In genomic region chr19:34684857-34685256, GRCm38 (mm10) we compare ENCODE assay signal across 8 mouse cellular contexts. TPM values are rescaled to one million over a fixed set of nuclear protein-coding genes. Genes with fewer than 3 reads are reported as not detected.
DNase-seq lines count a peak whose midpoint lies in the region; ATAC-seq and TF ChIP-seq lines count a peak whose summit lies in the region.

No protein-coding gene starts in this region.

- no peaks in the 10 kb centered on the region for H3K36me3 ChIP-seq in testis, adult 2 months (ENCODE audit: control insufficient read depth, insufficient read depth, low read length)
- H3K36me3 ChIP-seq in kidney, embryonic 15.5 days, result no peaks in the 10 kb centered on the region

- TF ChIP-seq POLR2A in testis, adult 2 months (IDR thresholded peaks at IDR 0.05; ENCODE audit: control insufficient read depth, low read depth, low read length), result no peak

- no peak overlapping the region for H3K4me3 ChIP-seq in testis, adult 2 months (ENCODE audit: control insufficient read depth, low read depth, low read length)
- H3K4me3 ChIP-seq in kidney, embryonic 15.5 days (replicated peaks), result no peak overlapping the region

- no peak overlapping the region for H3K4me2 ChIP-seq in kidney, embryonic 15.5 days

- DNase-seq in cerebellum, postnatal 10 days, result peak; percentile 72 to 77
- no peak for DNase-seq in cerebellum, adult 11-12 months
- DNase-seq in testis, postnatal 14 days (ENCODE audit: low spot score), result no peak
- DNase-seq in embryo, embryonic 9.5 days (ENCODE audit: extremely low spot score), result peak; percentile 15
- DNase-seq in lung, postnatal 10 days, result peak; percentile 60
- peak; percentile 70 for DNase-seq in testis, postnatal 10 days (ENCODE audit: low spot score)

- H3K27ac ChIP-seq in testis, adult 2 months (ENCODE audit: control insufficient read depth, insufficient read depth, low read depth, low read length), result no peak overlapping the region
- H3K27ac ChIP-seq in kidney, embryonic 15.5 days, result no peak overlapping the region

- no peaks in the 10 kb centered on the region for H3K27me3 ChIP-seq in testis, adult 2 months (ENCODE audit: control insufficient read depth, insufficient read depth, low read length)
- H3K27me3 ChIP-seq in kidney, embryonic 15.5 days, result no peaks in the 10 kb centered on the region

- no peaks in the 10 kb centered on the region for H3K4me1 ChIP-seq in testis, adult 2 months (ENCODE audit: control insufficient read depth, insufficient read depth, low read length)
- H3K4me1 ChIP-seq in kidney, embryonic 15.5 days, result no peaks in the 10 kb centered on the region

- ATAC-seq in kidney, embryonic 15.5 days (replicated peaks; ENCODE audit: low FRiP score), result 0 out of 2 replicates have a peak, but pooled peaks have one; percentile 58

- H3K9me3 ChIP-seq in kidney, embryonic 15.5 days (replicated peaks), result no peaks in the 10 kb centered on the region

- peak; percentile 57; the same call in 1 of the 2 replicates for TF ChIP-seq CTCF in testis, adult 2 months (IDR thresholded peaks at IDR 0.05; ENCODE audit: control insufficient read depth, insufficient read depth, insufficient replicate concordance, low read depth, low read length)

- H3K9ac ChIP-seq in kidney, embryonic 15.5 days, result no peak overlapping the region

- 71% methylated on average over 1 of the region's 1 CpGs for WGBS in kidney, embryonic 15.5 days

RNA-seq across cellular contexts. Expression of gene Ifit1, which starts 44.2 kb away (rescaled TPM):
- 0.15 and 0.16 TPM in 2 replicates for polyA plus RNA-seq in testis, adult 2 months (2012; rRNA removed)
- 0.42 and 0.49 TPM in 2 replicates for polyA plus RNA-seq in kidney, embryonic 15.5 days (2015; fragmentation: Nextera tagmentation; extraction: Ambion mirVana)

RNA-seq across cellular contexts. Expression of gene Ifit1bl2, which starts 44.3 kb away (rescaled TPM):
- polyA plus RNA-seq in testis, adult 2 months (2012; rRNA removed), result not detected in 2 replicates
- polyA plus RNA-seq in kidney, embryonic 15.5 days (2015; fragmentation: Nextera tagmentation; extraction: Ambion mirVana), result 0.09 and 0.14 TPM in 2 replicates

Comparison
In these comparisons a context has a peak if more than half of its experiments do, and no peak if none do; other contexts are left out.
1. DNase-seq: peak in cerebellum, postnatal 10 days (2 of 2), embryo, embryonic 9.5 days (single experiment), lung, postnatal 10 days (single experiment) and testis, postnatal 10 days (single experiment); none in cerebellum, adult 11-12 months (single experiment) and testis, postnatal 14 days (single experiment).